Mouse (Mus musculus) lung, postnatal 25 days (tissue): ENCODE results near the gene Otub1.

ENCODE experiments used
- DNase-seq: peaks from one replicate; pipeline ENCODE4 v3.0.0; 2022; ENCODE audit warnings: low spot score

The Otub1 gene

GRCm38 (mm10) chr19:7205753-7206736 is at the start of gene Otub1:
TSS of gene Otub1 (minus strand) at chr19:7206316.
- peak; percentile 96 for DNase-seq

- no peak for DNase-seq
Measured at GRCm38 (mm10) chr19:7246021-7246420, 39.9 kb upstream of the Otub1 start.

- DNase-seq: peak; percentile 93
Measured at GRCm38 (mm10) chr19:7240782-7241690, 34.9 kb upstream of the Otub1 start, which contains the start of gene Naa40. TSS of gene Naa40 (minus strand) at chr19:7241183.

DNA sequence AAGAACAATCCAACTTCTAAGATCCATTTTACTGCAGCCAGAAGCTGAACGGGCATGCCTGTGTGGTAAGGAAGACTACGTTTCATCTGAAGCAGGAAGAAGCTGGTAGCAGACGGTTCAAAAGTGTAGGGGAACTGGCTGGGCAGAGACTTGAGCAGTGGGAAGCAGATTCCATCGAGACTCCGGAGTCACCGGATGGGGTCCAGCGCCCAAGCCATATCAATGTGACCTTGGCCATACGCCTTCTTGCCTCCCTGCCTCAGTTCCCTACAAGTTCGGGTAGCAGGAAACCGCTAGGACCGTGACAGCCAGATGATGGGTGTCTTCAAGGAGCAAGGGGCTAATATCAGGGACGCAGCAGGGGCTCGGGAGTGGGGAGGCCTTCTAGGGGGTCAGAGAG is 34.2 kb upstream of the Otub1 start:
- DNase-seq: no peak

DNA sequence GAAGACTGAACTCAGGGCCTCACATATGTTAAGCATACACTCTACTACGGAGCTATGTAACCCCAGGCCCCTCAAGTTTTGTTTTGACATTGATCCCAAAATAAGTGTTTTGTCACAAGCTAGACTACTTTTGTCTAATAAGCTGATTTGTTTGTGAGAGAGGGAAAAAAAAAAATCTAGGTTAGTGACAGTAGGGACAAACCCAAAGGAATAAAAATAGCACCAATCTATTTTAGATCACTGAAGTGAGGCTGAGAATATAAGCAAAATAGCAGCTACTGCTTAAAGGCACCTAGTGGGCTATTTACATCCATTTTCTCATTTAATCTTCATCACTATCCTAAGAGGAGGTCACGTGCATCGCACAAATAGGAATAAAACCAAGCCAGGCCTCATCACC is 33.5 kb upstream of the Otub1 start:
- no peak for DNase-seq

- DNase-seq: no peak
Measured at GRCm38 (mm10) chr19:7236742-7237141, 30.6 kb upstream of the Otub1 start.

DNA sequence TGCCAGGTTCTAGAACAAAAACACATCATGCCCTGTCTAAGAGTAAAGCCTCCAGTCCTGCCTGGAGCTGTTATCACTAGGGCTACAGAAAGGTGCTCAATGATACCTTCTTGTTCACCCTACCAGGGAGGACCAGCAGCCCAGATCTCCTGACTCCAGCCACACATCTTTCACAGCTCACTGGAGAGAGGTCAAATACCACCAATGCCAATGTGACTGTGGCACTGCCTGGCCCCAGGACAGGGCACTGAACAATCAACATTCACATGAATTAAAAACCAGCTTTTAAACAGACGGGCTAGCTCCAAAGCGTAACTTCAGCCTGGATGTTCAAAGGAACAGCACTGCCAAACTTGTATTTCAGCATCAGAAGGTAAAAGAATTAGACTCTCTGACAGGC is 29.9 kb upstream of the Otub1 start:
- no peak for DNase-seq

- no peak for DNase-seq
Measured at GRCm38 (mm10) chr19:7235461-7235860, 29.3 kb upstream of the Otub1 start.

GRCm38 (mm10) chr19:7234537-7235221 is 28.6 kb upstream of the Otub1 start:
- peak; percentile 86 for DNase-seq

GRCm38 (mm10) chr19:7226511-7226914 is 20.4 kb upstream of the Otub1 start:
- peak; percentile 58 for DNase-seq

- no peak for DNase-seq
Measured at GRCm38 (mm10) chr19:7225096-7225690, 19.1 kb upstream of the Otub1 start.

DNA sequence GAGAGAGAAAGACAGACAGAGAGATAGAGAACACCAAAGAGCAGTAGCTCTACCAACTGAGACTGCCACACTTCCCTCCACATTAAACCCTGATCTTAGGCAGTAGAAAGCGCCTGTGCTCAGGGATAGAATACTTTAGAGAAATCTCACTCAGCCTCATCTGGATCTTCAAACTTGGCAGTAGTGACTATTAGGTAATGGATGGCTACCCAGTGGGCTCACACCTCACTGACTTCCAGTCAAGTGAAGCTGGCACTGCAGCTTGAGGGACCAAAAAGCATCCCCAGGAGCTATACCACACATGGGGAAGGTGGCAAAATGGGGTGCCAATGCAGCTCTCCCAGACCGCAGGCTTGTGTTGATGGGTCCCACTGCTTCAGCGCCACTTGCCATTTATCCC is 18.1 kb upstream of the Otub1 start:
- no peak for DNase-seq

- DNase-seq: no peak
Measured at GRCm38 (mm10) chr19:7223488-7223887, 17.4 kb upstream of the Otub1 start.

DNA sequence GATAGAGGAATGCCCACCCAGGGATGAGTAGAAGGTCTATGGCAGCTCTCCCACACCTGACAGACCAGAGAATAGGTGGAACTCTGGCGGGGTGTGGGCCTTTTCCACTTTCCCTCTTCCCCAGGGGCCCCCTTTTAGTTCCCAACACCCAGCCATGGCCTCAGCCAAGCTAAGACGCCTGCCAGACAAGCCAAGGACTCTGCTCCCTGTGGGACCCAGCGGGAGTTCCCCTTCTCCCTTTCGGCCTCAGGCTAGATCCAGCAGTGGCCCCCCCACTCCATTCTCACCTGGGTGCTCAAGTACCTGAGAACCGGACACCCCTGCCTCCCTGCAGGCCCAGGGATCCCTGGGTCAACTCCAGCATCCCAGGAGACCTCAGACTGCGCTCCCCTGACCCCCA is 16.1 kb upstream of the Otub1 start:
- no peak for DNase-seq

DNA sequence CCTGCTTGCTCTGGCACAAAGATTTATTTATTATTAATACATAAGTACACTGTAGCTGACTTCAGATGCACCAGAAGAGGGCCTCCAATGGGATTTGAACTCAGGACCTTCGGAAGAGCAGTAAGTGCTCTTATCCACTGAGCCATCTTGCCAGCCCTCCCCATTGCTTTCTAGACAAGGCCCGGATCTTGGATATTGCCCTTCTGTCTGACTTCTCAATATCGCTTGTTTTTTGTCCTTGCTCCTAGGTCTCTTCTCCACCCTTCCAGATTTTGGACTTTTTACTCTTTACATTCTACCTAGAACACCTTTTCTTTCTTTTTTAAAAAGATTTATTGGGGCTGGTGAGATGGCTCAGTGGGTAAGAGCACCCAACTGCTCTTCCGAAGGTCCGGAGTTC is 12.6 kb upstream of the Otub1 start:
- no peak for DNase-seq

DNA sequence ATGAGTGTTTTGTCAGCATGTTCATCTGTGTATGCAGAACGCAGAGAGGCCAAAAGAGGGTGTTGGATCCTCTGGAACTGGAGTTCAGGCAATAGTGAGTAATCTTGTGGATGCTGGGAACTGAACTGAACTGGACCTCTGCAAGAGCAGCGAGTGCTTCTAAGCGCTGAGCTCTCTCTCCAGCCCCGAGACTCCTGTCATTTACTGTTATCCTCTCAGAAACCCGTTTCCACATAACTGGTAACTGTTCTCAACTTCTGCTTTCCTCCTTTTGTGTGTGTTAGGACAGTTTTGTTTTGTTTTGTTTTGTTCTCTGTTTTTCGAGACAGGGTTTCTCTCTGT is 11.8 kb upstream of the Otub1 start:
- no peak for DNase-seq

DNA sequence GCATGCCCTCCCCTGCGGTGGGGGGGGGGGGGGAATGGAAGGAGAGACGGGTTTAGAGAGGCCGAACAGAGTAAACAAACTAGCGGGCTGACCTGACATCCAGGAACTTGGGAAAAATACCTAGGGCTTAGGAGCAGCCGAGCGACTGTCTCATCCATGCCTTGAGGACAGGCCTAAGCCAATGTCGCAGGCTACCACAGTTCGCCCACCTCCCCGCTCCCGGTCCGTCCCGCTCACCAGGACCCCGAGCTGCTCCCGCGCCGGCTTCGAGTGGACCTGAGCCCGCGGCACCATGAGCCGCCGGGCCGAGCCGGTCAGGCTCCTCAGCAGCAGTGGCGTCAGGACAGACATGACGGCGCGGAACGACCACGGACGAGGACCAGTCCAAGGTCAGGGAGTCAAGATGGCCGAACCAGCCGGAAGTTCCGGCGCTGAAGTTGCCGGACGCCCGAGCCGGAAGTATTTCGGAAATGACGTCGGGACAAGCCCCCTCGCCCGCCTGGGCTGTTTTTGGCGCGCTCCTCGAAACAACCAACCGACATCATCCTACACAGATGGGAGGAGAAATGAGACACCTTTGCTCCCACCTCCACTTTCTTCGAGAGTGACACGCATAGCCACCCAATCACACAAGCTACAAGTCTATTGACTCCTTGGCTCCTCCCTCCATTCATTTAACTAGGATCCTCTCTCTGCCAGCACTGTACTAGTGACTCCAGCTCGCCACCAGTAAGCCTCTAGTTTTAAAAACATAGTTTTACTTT is 11.2 kb upstream of the Otub1 start, which contains the start of gene Cox8a:
Cox8a (minus strand) TSS at position 455 of the 764 bp plus-strand sequence.
- peak; percentile 99 for DNase-seq

DNA sequence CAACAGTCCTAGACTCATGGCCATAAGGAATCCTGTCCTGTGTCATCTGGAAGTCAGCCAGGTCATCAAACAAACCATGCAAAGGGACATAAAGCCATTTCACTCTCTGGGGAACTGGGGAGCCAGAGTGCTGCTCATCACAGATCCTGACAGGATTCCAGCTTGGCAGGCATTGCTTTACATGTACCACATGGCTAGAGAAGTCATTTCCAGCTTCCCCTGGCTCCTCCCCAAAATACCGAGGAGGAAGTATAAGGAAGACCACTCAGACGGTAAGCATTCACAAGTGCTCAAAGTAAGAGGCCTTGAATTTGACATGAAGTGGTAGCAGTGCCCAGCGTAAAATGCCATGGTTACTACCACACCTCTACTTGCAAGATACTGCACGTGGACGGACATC is 8.4 kb upstream of the Otub1 start:
- peak; percentile 68 for DNase-seq

DNA sequence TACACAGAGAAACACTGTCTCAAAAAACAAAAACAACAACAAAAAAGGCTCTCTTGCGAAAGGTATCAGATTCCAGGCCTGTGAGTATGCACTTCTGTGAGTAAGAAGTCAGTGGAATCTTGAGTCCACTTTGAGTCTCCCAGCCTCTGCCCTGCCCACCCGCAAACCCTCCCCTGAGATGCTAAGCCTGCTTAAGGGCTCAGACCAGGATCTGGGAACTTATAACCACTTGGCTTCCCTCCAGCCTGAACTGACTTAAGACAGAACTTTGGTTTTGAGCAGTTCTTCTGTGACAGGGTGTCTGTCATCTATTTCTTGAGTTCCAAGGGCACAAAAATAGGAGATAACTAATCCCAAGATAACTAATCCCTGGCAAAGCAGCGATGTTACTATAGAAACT is 6.9 kb upstream of the Otub1 start:
- DNase-seq: no peak

DNA sequence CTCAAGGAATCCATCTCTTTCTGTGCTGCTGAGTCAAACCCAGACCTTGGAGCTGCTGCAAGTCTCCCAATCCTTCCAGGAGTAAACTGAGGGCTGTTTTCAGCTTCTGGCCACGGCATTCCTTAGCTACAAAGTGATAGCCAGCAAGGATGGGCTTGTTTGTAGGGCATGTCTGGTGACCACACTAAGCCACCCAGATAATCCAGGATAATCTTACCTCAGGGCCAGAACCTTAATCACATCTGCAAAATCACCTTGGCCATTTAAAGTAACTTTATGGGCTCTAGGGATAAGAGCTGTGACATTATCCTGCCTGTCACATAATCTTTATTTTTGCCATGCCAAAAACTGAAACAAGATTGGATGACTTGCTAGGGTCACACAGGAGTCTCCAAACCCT is 6.1 kb upstream of the Otub1 start:
- DNase-seq: no peak
